Mouse (Mus musculus): ENCODE measurements around the gene Cd274. TPM values are rescaled to one million over a fixed set of nuclear protein-coding genes. Genes with fewer than 3 reads are reported as not detected.

Gene Cd274
- polyA plus RNA-seq, 1 experiment from 2014 or later: 5.2 TPM

- H3K27me3 ChIP-seq: peaks cover 17% of the 10 kb centered on the region
- ATAC-seq (no peak), DNase-seq (ENCODE audit: low read depth, low spot score) (no peak)
- CTCF ChIA-PET: interaction anchor here (1.0 to 1.3 kb wide), 2 partner anchors 9 kb away, joined by 3 read pairs; no protein-coding TSS in a partner anchor
- POLR2A ChIA-PET: no interaction called here
- in situ Hi-C loops (cut with MboI; ENCODE audit: low pct_unique_long_range_greater_than_20kb): no loop called here
- TF ChIP-seq CTCF (IDR thresholded peaks at IDR 0.05): no peak
Measured at GRCm38 (mm10) chr19:29422013-29422645, 54.9 kb downstream of the Cd274 start.

- in situ Hi-C loops (cut with MboI; ENCODE audit: low pct_unique_long_range_greater_than_20kb): no loop called here
- H3K27me3 ChIP-seq: peaks cover 17% of the 10 kb centered on the region
- no peak for ATAC-seq
- ChIA-PET CTCF (interaction anchor here (1.3 kb wide), 1 partner anchor 9 kb away, joined by 3 read pairs; no protein-coding TSS in a partner anchor), POLR2A (no interaction called here)
- TF ChIP-seq CTCF (IDR thresholded peaks at IDR 0.05): no peak
- DNase-seq (ENCODE audit: low read depth, low spot score): no peak
Measured at GRCm38 (mm10) chr19:29422796-29423195, 55.5 kb downstream of the Cd274 start.

- ChIA-PET POLR2A (interaction anchor here (0.6 to 1.5 kb wide), 2 partner anchors 12 to 28 kb away, joined by 3 read pairs; no protein-coding TSS in a partner anchor), CTCF (interaction anchor here (1.4 to 1.5 kb wide), 2 partner anchors 8 to 35 kb away, joined by 3 read pairs; no protein-coding TSS in a partner anchor)
- ATAC-seq: no peak
- no peak for TF ChIP-seq CTCF (IDR thresholded peaks at IDR 0.05)
- no peak for DNase-seq (ENCODE audit: low read depth, low spot score)
- in situ Hi-C loops (cut with MboI; ENCODE audit: low pct_unique_long_range_greater_than_20kb): no loop called here
- H3K27me3 ChIP-seq: peaks cover 20% of the 10 kb centered on the region
Measured at GRCm38 (mm10) chr19:29430516-29430915, 63.3 kb downstream of the Cd274 start.

- peaks cover 21% of the 10 kb centered on the region for H3K27me3 ChIP-seq
- ATAC-seq (no peak), DNase-seq (ENCODE audit: low read depth, low spot score) (no peak)
- in situ Hi-C loops (cut with MboI; ENCODE audit: low pct_unique_long_range_greater_than_20kb): no loop called here
- ChIA-PET POLR2A (interaction anchor here (1.5 kb wide), 1 partner anchor 12 kb away, joined by 3 read pairs; no protein-coding TSS in a partner anchor), CTCF (interaction anchor here (1.4 to 1.5 kb wide), 2 partner anchors 9 to 34 kb away, joined by 3 read pairs; no protein-coding TSS in a partner anchor)
- no peak for TF ChIP-seq CTCF (IDR thresholded peaks at IDR 0.05)
Measured at GRCm38 (mm10) chr19:29430953-29431352, 63.7 kb downstream of the Cd274 start.

- ATAC-seq: no peak
- ChIA-PET POLR2A (interaction anchor here (0.7 kb wide), 1 partner anchor 454 kb away, joined by 9 read pairs; no protein-coding TSS in a partner anchor), CTCF (no interaction called here)
- no peak for TF ChIP-seq CTCF (IDR thresholded peaks at IDR 0.05)
- DNase-seq (ENCODE audit: low read depth, low spot score): no peak
- H3K27me3 ChIP-seq: peaks cover 29% of the 10 kb centered on the region
- in situ Hi-C loops (cut with MboI; ENCODE audit: low pct_unique_long_range_greater_than_20kb): no loop called here
Measured at GRCm38 (mm10) chr19:29436793-29437479, 69.7 kb downstream of the Cd274 start.

Other genes starting within 250 kb of the Cd274 start
- 32.4 TPM for gene Jak2, start 115.6 kb upstream of the Cd274 start, polyA plus RNA-seq (2021)
- gene Insl6, start 42.1 kb upstream of the Cd274 start, polyA plus RNA-seq (2021): 2.7 TPM
- not detected for gene Rln1, start 32.8 kb upstream of the Cd274 start, polyA plus RNA-seq (2021)
- gene Plgrkt, start 65 bp upstream of the Cd274 start, polyA plus RNA-seq (2021): 129 TPM
- gene Pdcd1lg2, start 43.5 kb downstream of the Cd274 start, polyA plus RNA-seq (2021): 0.26 TPM
- gene Ric1, start 154.8 kb downstream of the Cd274 start, polyA plus RNA-seq (2021): 28.8 TPM

Data from Patski (cell line).